Mouse (Mus musculus) liver, embryonic 14.5 days (tissue): Measurements from ENCODE around the gene Ubiad1.

Experiments
- CTCF ChIP-seq: IDR thresholded peaks from 2 replicates; pipeline ENCODE4 v1.5.1; 2016; ENCODE audit warnings: antibody characterized with exemption, low read depth, control low read depth
- EP300 ChIP-seq: IDR thresholded peaks from 2 replicates; pipeline ENCODE4 v1.6.1; 2016; ENCODE audit warnings: antibody characterized with exemption, low read depth

- TF ChIP-seq CTCF (no peak), EP300 (no peak)
These were observed 9.1 kb upstream of the Ubiad1 start for GRCm38 (mm10) chr4:148453707-148454106.
